Mouse (Mus musculus) spleen, embryonic (tissue): Measurements from ENCODE around the gene Olfr957.

Experiments used
- CTCF ChIA-PET: fragments of 350-600 bp; sonication (Branson Sonifier 250); formaldehyde crosslinking; loops from one replicate; lab custom pipeline; 2022; lab: Charles Lee

Olfr957 gene

DNA sequence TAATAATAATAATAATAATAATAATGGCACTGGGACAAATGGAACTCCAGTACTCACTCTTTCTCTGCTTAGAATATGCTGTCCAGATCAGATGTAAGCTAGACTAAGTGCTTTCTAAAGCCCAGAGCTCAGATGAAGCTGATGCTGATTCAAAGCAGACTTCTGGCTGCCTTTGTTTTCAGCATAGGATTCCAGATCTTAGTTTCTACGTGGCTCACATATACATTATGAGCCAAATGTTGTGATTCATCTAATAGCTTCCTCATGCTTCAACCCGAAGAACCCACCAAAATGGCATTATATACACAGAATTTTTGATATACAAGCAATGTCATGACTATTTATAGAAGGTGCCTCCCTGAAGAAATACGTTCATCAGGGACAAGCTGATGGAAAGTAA, at the start of gene Olfr957:
Gene Olfr957 (minus strand): TSS at position 279 of the 400 bp plus-strand sequence.
- CTCF ChIA-PET = no interaction called here

DNA sequence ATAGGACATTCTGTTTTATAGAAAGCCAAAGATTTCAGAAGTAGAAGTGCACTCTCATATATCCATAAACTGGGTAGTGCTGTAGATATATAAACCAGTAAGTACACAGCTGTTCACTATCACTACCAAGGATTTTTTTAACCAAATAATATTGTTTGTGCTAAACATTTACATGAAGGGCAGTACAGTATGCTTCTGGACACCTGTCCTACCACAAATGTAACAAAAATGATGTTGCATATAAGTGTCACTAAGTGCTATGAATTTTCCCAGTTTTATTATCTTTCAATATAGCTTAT, 42.7 kb upstream of the Olfr957 start:
- CTCF ChIA-PET = no interaction called here

DNA sequence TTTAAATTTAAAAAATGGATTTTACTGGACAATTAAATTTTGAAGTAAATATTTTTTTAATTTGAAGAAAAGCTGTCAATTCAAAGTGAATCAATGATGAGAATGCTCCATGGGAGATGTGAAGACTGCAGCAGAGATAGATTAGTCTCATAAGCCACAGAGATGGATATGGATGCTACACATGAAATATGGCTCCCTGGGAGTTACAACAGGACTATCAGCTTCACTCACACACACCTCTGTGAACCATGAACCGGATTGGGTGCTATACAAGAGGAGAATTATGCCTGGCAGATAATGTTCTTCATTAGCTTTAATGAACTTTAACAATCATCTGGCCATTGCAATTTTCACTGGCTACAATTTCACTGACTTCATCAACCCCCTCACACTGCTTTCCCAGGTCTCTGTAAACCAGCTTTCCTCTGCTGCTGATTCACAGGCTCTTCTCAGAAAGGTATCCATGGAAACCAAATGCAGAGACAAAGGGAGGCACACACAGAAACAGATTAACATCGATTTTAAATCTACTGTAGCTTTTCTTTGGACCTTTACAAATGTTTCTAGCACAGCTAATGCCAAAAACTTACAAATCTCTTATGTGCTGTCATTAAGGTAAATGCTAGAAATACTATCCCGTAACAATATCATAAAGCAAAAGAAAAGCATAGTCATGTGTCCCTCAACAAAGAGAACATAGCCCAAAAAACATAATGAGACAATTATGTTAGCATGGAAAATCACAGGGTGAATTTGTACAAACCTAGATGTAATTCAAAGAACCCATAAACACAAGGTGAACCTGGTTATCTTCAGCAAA, 42.1 kb upstream of the Olfr957 start:
- CTCF ChIA-PET = no interaction called here

DNA sequence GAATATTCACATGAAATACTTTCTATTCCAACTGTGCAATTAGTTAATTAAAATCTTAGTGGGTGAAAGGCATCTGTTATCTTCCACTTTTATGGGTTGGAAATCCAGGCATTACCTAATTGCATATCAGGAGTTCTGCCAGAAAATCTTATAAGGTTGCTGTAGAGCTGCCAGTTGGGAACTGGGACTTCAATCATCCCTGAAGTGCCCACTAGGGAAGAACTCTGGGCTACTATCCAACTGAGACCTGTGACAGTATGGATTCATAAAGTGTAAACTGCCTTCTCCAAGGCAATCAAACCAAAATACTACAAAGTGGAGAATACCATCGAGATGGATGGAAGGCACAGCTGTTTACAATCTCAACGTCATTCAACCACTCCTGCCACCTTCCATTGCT, 38.3 kb upstream of the Olfr957 start, which contains the start of gene Olfr958:
Gene Olfr958 (minus strand): TSS at position 109 of the 400 bp plus-strand sequence.
- CTCF ChIA-PET = no interaction called here

DNA sequence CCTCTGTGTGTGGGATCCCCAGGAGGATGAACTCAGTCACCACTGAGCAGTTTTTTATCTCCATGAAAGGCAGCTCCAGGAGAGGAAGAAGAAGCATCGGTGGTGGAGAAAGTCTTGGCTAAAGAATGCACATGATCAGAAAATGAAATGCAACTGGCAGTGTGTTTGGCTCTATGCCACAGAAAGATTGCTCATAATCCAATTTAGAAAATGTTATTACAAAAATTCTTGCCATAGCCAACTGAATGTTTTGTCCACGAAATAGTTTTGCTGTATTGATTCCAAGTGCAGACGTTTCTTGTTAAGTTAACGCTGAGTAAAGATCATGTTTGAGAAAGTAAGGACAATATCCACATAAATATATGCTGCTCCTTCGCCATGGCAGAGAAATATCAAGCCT, 35.2 kb upstream of the Olfr957 start:
- CTCF ChIA-PET = no interaction called here

DNA sequence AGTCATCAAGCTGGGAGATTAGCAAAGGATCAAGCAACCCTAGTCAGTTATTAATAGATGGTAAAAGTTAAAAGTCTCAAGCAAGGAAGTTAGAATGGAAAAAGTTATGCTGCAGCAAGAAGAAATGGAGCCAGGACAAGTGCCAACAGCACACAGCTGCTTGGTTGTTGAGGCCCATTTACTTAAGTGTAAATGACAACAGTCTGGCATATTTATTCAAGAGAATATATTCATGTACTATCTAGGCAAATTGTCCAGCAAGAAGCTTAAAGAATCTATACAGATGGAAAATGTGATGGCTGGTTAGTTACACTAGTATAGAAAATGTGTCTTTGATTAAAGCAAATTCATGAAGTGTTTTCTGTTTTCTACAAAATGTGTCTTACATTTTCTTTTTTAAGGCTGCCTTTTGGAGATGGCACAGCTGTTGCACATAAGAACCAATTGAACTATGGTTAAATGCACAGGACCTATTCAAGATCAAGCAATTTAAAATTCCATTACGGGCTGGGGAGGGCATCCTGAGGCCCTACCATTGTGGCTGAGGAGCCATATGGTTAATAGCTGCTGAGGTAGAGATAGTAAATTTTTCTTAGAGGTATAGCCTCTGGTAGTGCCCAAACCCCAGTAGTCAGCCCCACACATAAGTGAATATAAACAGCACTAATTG, 8.1 kb upstream of the Olfr957 start:
- CTCF ChIA-PET = no interaction called here

DNA sequence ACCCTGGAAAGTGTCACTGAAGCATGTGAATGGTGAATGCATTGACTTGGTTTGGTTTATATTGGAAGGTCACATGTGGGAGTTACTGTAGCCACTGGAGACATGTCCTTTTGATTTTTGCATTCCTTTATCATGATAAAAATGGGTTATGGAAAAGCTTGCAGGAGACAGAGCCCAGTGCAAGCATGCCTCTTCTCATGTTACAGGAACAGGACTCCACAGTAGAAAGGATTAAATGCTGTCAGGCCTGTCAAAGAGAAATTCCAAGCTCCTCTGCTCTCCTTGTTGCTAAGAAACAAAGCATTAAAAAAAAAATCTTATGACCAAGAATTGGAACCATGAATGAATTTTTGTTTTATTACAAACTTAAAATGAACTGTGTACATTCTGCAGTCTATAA, 3.0 kb upstream of the Olfr957 start:
- CTCF ChIA-PET = no interaction called here

DNA sequence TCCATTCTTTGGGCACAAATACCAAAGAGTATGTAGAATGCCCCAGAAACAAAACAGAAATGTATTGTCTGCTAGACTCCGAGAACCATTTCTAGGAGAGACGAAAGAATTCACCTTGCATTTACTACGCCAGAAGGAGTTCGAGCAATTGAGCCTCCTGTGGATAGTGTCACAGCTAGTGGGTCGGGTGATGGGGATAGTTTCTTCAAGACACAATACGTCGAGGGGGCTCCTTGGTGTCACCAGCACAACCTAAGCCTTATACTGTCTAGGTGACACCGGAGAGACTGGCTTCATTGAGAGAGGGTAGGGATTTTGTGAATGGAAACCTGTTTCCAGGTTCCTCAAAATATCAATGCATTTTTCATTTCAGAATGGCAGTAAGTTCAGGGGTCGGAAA, 6.2 kb downstream of the Olfr957 start:
- CTCF ChIA-PET = no interaction called here

DNA sequence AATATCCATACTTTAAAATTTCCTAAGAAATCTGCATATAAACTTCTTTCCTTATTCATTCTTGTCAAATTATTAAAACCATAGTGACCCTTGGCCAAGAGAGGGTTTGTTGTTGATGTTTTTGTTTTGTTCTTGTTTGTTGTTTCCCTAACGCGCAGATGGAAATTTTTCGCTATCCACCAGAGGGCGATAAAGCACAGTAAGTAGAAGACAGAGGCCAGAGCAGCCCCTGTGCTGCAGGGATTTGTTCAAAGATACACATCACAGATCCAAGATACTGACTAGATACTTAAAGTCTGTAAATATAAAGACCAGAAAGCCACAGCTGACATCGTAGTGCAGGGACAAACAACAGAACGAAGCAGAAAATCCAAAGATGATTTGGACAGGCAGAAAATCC, 6.6 kb downstream of the Olfr957 start:
- CTCF ChIA-PET = no interaction called here

DNA sequence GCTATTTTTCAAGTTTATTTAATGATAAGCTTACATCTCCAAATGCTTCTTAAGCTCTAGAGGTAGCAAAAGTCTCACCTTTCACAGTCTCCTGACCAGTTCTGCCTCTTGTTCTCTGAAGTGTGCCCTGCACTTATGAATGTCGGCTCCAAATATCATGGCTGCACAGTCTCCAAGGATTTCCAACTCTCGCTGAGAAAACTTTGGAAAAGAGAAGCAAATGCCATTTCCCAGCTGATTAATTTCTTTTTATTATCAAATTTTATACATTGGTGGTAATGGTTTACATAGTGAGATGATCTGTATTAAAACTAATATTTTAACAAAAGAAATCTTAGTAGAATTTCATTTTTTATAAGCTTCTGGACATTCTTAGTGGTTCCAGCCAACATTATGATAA, 21.7 kb downstream of the Olfr957 start, which contains the start of gene Olfr44:
Gene Olfr44 (minus strand): TSS at position 101 of the 400 bp plus-strand sequence.
- CTCF ChIA-PET = interaction anchor here (0.5 kb wide), 1 partner anchor 15 kb away, joined by 4 read pairs; no protein-coding TSS in a partner anchor

DNA sequence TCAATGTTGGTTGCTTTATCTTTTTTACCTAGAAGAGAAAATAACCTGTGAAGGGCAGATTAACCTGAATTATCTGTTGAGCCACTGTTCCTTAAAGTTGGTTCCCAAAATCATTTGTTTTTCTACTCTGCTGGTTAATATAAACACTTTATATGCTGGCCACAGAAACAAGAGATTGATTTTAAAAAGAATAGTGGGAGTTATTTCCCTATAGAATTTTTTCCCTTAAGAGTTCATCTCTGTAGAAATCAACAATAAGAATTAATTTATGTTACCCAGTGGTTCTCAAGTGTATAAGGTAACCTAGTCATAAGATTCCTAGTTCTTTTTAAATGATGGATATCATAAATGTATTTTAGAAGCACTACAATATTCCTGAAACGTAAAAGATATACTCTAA, 43.8 kb downstream of the Olfr957 start, which contains the start of gene Olfr955:
Gene Olfr955 (minus strand): TSS at position 101 of the 400 bp plus-strand sequence.
- CTCF ChIA-PET = no interaction called here
